Mouse (Mus musculus) fat pad, adult 2 months (tissue): ENCODE data around the gene Lrp4.

Source experiments
- DNase-seq: peaks from one replicate; pipeline ENCODE4 v3.0.0-alpha.2; 2011; ENCODE audit warnings: low read depth, low spot score; ENCODE audit errors: extremely low read depth

Lrp4 gene

DNA sequence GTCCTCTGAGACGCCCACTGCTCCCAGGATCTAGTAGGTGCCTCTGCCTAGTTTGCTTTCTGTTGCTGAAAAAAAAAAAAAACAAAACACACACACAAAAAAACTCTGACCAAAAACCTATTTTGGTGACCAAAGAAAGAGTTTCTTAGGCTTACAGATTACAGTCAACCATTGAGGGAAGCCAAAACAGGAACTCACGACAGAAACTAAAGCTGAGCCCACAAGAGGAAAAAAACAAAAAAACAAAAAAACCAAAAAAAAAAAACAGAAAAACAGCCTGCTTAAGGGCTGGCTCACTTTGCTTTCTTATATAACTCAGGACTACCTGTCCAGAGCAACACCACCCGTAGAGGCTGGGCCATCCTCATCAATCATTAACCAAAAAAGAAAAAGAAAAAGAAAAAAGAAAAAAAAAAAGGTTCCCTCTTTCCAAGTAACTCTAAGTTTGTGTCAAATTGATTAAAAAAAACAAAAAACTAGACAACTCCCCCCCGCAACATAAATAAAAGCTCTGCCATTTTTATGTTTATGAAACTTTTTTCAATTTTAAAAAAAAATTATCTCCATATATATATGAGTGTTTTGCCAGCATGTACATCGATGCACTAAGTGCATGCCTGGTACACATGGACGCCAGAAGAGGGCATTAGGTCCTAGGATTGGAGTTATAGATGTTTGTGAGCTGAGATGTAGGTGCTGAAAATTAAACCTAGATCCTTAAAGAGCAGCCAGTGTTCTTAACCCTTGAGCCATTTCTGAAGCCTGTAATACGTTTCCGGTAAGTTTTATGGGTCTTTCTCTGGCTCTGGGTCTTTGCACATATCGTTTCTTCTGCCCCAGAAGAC lies 3.9 kb upstream of the Lrp4 start:
- DNase-seq = no peak

- no peak for DNase-seq
Measured at GRCm38 (mm10) chr2:91454434-91454833, 2.9 kb upstream of the Lrp4 start.

GRCm38 (mm10) chr2:91455826-91456225 lies 1.5 kb upstream of the Lrp4 start:
- DNase-seq = no peak

DNA sequence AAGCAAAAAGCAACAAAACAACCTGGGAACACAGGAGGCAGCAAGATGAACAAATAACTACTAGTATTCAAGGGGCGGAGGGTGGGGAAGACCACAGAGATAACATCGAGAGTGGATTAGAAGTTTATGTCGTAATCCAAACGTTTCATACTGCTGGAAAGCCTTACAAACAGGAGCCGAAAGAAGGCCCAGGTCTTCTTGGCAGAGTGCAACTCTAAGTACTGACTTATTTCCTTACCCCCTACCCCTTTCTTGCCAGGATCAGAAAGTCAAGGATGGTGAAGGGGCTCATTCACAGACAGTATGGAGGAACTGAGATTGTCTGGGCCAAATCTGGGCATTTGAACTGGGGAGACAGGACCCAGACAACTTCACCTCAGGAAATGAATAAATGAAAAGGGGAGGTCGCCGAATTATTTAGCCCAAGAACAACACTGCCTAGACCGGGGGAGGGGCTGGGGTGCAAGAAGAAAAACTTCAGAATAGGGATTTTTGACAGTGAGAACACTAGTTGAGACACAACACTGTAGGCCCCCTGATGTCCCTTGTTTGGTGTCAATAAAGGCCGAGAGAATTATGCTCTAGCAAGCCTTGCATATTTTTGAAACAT lies 715 bp upstream of the Lrp4 start:
- DNase-seq = no peak

- no peak for DNase-seq
Measured at GRCm38 (mm10) chr2:91457656-91458251, 443 bp downstream of the Lrp4 start.

DNA sequence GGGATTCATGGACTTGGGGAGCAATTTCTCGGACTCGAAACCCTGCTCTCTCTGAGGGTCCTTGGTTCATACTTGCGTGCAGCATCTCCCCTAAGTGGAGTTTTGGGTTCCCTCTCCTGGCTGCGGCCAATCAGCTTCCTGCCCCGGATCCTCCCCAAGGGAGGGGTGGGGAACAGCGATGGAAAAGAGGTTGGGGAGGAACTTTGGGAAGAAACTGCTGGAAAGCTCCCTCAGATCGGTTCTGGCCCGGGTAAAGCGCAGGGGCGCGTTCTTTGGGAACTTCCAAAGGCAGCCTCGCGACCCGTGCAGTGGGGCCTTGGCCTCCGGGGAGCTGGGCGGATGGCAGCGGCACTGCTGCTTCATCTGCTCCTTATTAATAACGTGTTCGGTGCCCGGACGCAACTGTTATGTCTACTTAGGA lies 951 bp downstream of the Lrp4 start:
- DNase-seq = no peak

DNA sequence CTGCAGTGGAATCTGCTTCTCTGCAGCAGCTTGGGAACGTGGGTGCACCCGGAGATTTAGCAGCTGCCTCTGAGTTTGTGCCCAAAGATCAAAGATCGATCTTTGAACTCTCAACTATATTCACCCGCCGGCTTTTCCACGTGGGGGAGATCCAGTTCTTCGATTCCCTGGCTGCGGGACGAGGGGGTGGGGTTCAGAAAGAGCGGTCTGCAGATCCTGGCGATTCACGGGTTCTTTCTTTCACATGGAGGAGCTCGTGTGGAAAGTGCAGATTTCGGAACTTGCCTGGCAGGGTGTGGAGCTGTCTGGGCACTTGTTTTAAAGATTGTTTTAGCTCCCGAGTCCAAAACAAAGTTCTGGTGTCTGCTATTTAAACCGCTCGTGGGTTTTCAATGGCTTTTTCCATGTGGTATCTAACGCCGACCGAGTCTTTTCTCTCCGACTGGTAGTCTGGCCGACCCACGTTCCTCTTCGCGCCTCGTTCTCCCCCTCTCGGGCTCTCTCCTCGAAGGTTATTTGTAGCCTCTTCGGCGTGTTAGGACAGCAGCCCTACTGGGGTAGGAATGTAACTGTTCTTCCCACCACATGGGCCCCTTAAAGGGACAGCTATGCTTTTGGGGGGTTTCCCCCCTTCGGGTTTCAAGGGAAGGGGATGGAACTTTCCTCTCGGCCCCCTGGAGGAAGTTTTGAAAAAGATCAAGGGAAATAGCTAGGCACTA lies 1.5 kb downstream of the Lrp4 start:
- DNase-seq = no peak

DNA sequence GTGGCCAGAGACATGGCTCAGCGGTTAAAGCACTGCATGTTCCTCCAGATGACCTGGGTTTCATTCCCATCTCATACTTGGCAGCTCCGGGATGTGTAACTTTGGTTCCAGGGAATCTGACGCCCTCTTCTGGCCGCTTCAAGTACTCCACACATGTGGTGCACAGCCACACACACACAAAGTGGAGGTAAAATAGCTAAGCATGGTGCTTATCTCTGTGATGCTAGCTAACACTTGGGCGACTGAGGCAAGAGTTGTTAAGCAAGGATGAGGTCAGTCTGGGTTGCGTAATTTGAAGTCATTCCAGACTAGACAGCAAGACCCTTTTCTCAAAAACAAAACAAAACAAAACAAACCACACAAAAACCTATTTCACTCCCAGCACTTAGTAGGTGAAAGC lies 2.8 kb downstream of the Lrp4 start:
- no peak for DNase-seq

DNA sequence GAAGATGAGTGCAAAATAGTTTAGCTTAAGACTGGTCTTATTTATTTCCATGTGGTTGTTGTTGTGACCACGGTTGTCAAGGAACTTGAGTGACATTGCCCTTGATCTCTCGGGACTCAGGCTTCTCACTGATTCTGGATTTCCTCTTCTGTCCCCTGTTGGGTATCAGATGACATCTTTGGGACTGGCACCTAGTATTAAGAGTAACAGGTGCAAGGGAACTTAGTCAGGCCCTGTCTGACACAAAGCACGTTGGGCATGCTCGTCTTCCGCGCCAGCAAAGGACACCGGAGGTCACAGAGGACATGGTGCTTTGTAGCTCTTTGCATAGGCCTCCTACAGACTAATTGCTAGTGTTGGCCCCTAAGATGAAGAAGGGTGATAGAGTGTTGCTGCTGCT lies 3.5 kb downstream of the Lrp4 start:
- no peak for DNase-seq

DNA sequence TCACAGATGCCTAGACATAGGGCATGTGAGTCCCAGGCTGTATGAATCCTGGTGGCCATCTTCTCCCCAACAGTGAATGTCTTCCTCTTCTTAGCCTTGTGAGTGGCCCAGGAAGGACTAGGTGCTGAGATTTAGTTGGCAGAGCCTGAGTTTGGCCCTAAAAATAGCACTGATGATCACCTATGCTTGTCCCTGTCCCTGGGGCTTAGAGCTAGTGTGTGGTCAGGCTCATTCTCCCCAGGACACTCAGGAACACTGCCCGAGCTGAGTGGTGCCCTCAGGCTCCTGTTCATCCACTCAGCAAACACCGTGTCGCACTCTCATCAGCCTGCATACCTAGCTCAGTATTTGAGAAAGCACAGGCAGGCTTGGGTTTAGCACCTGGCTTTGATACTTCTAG lies 4.0 kb downstream of the Lrp4 start:
- DNase-seq = no peak

DNA sequence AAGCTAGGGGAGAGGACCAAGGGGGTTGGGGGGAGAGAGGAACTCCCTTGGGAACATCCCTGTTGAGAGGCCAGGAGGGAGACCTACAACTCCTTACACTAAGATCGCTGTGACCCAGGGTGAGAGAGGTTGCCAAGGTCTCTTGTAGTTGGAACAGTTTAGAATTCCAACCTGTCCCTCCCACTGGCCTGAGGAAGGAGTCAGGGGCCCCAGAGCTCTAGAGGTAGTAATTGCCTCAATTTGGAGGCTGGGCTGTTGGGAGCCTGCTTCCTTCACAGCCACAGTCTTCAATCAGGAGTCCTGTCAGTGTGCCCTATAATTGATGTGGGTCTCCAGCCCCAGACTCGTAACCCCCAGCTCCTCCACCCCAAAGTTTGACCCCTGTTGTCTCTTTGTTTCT lies 4.9 kb downstream of the Lrp4 start:
- no peak for DNase-seq

DNA sequence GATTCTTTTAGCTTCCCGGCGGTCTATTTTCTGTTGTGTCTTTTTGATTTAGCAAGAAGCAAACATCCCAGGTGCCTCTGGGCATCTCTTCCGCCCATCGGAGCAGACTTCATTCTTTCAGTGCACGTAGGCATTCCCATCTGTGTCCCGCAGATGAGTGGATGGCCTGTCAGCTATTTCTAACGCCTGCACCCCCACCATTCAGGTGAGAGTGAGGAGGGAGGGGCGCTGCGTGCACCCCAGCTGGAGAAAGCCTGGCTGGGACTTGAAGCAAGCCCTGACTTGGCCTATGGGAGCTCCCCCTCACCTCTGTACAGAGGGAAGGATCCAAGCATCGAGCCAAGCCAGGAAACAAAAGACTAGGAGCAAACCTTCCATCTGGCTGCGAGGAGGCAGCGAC lies 5.4 kb downstream of the Lrp4 start:
- DNase-seq = no peak

DNA sequence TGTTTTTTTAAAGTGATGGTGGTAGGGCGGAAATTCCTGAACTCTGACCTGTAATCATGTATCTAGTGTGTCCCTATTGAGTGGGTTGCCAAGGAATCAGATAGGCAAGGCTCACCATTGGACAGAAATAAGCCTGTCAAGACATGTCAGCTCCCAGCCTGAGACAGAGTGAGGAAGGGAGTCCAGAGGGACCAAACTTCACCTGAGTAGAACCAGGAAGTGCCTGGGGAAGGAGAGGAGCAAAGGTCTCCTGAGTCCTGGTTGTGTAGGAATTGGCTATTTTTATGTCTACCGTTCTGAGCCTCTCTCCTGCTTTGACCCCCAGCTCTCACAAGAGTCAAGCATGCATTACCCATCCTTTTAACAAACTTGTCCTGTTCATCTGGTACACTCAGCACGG lies 8.6 kb downstream of the Lrp4 start:
- DNase-seq = no peak

DNA sequence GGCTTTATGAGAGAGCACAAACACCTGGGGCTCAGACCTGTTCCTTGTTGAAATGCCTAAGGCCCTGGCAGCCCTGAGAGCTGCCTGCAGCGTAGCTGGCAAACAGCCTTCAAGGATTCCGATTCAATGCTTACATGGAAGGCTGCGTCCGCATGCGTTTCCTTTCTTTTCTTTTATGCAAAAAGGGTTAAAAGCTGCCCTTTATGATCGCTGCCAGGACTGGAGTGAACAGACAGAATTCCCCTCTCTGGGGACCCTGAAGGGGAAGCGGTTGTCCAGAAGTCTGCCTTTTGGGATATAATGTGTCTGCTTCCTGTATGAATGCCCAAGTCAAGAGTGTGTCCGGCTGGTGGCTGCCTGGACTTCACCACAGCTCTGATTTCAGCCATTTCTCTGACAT lies 10.3 kb downstream of the Lrp4 start:
- DNase-seq = no peak

GRCm38 (mm10) chr2:91470055-91470647 lies 12.8 kb downstream of the Lrp4 start:
- DNase-seq = no peak

- DNase-seq = no peak
Measured at GRCm38 (mm10) chr2:91474358-91474757, 17.0 kb downstream of the Lrp4 start.

GRCm38 (mm10) chr2:91475791-91476190 lies 18.5 kb downstream of the Lrp4 start:
- DNase-seq = no peak

GRCm38 (mm10) chr2:91476251-91476661 lies 18.9 kb downstream of the Lrp4 start:
- no peak for DNase-seq

DNA sequence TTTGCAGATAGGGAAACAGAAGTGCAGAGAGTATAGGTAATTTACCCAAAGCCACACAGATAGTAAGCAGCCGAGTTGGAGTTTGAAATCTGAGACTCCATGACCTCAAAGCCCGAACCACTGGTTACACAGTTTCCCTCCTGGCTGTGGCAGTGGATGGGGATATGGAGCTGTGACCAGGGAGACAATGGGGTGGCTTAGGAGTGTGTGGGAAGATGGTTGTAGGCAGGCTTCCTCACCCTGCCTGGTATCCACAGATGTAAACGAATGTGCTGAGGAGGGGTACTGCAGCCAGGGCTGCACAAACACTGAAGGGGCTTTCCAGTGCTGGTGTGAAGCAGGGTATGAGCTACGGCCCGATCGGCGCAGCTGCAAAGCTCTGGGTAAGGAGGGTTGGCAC lies 19.5 kb downstream of the Lrp4 start:
- DNase-seq = no peak

GRCm38 (mm10) chr2:91480399-91480801 lies 23.1 kb downstream of the Lrp4 start:
- no peak for DNase-seq

DNA sequence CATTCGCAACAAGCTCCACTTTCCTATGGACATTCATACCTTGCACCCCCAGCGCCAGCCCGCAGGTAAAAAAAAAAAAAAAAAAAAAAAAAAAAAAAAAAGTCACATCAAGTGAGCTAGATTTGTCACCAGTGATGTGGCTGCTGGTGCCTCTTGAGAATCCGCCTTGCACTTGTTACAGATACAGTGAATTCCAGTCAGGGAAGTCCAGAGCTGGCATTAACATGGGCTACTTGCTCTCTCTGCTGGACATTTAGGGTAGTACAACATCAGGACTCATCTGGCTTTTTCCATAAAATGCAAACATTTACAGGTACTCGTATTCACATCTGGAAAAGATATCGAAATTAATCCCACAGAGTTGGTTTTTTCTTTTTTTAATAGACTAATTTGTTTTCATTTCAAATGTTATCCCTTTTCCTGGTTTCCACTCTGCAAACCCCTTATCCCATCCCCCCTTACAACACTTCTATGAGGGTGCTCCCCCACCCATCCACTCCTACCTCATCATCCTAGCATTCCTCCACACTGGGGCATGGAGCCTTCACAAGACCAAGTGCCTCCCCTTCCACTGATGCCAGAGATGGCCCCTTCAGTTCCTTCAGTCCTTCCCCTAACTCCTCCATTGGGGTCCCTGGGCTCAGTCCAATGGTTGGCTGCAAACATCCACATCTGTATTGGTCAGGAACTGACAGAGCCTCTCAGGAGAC lies 23.6 kb downstream of the Lrp4 start:
- no peak for DNase-seq
